Mouse (Mus musculus): ENCODE measurements around the gene Uba1. TPM values are rescaled to one million over a fixed set of nuclear protein-coding genes. Genes with fewer than 3 reads are reported as not detected.
"Not testable (repeated sequence)": the region's sequence is repeated elsewhere in the genome, so short reads cannot be mapped to it uniquely, and the experiment has no call there.

Gene Uba1
- polyA plus RNA-seq, 1 experiment from 2014 or later, result 165 TPM

DNA sequence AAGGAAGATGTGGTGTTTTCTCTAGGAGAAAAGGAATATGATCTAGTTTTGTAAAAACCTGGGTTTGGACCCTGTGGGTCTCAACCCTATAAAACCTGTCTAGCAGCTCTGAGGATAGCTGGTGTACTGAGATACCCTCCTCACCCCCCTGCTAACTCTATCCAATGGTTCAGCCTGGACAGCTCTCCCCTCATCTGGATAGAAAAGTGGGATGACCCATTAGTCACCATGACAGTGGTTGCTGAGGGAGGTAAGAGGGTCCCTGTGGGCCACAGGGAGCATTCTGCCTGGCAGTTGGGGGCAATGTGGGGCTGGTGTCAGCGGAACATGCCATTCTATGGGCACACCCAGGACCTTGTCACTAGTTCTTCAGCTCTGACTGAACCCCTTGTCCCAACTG is 34.5 kb downstream of the Uba1 start:
- Histone ChIP-seq H3K4me3 (ENCODE audit: low read depth, low read length) (no peak overlapping the region), H3K9me3 (ENCODE audit: control insufficient read depth, low read length) (no peaks in the 10 kb centered on the region), H3K9ac (ENCODE audit: low read depth, low read length) (no peak overlapping the region), H3K27ac (replicated peaks; ENCODE audit: low read depth, low read length) (no peak overlapping the region), H3K4me1 (ENCODE audit: control insufficient read depth, insufficient read depth, low read length) (no peaks in the 10 kb centered on the region), H3K4me2 (ENCODE audit: low read depth, low read length) (no peak overlapping the region), H3K36me3 (ENCODE audit: control insufficient read depth, insufficient read depth, low read length) (peaks cover 46% of the 10 kb centered on the region), H3K27me3 (replicated peaks; ENCODE audit: control insufficient read depth, insufficient read depth, low read length) (no peaks in the 10 kb centered on the region)
- no peak for ATAC-seq (ENCODE audit: low read depth)
- WGBS, result 80% methylated on average over 1 of the region's 1 CpGs
- DNase-seq (ENCODE audit: low spot score), result no peak

GRCm38 (mm10) chrX:20695842-20696241 is 37.7 kb downstream of the Uba1 start:
- Histone ChIP-seq H3K4me2 (ENCODE audit: low read depth, low read length) (no peak overlapping the region), H3K9me3 (ENCODE audit: control insufficient read depth, low read length) (no peaks in the 10 kb centered on the region), H3K4me1 (ENCODE audit: control insufficient read depth, insufficient read depth, low read length) (no peaks in the 10 kb centered on the region), H3K27me3 (replicated peaks; ENCODE audit: control insufficient read depth, insufficient read depth, low read length) (no peaks in the 10 kb centered on the region), H3K4me3 (ENCODE audit: low read depth, low read length) (no peak overlapping the region), H3K27ac (replicated peaks; ENCODE audit: low read depth, low read length) (no peak overlapping the region), H3K36me3 (ENCODE audit: control insufficient read depth, insufficient read depth, low read length) (peaks cover 53% of the 10 kb centered on the region), H3K9ac (ENCODE audit: low read depth, low read length) (no peak overlapping the region)
- WGBS, result 82% methylated on average over 4 of the region's 4 CpGs
- no peak for ATAC-seq (ENCODE audit: low read depth)
- DNase-seq (ENCODE audit: low spot score), result no peak

DNA sequence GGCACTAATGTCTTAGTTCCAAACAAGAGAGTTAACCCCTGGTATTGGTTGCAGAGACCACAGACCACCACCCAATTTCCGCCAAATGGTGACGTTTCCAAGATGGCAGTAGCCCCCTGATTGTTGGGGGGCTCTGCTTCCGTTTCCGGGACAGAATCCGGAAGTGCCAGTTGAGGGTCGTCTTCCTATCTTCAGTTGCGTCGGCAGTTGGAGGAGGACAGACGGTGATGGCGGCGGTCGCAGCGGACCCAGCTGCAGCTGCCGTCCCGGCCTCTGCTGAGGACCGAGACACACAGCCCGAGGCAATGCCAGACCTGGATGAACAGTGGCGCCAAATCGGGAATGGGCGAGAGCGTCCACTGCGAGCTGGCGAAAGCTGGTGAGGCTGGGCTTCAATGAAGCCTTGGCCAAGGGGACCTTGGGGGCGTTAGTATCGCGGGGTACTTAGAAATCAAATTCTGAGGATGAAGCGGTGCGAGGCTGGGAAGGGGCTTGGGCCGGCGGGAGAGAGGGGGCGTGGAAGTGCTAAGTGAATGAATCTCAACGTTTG is 45.7 kb downstream of the Uba1 start, which contains the start of gene Usp11:
Gene Usp11 (plus strand): TSS at position 166 of the 550 bp plus-strand sequence.
- Histone ChIP-seq H3K9me3 (ENCODE audit: control insufficient read depth, low read length) (no peaks in the 10 kb centered on the region), H3K9ac (ENCODE audit: low read depth, low read length) (peak within 1 kb of the TSS; percentile 77), H3K27ac (replicated peaks; ENCODE audit: low read depth, low read length) (peak within 1 kb of the TSS; percentile 95), H3K36me3 (ENCODE audit: control insufficient read depth, insufficient read depth, low read length) (peaks cover 4% of the 10 kb centered on the region; the same call in 1 of the 2 replicates), H3K27me3 (replicated peaks; ENCODE audit: control insufficient read depth, insufficient read depth, low read length) (no peaks in the 10 kb centered on the region), H3K4me2 (ENCODE audit: low read depth, low read length) (peak within 1 kb of the TSS; percentile 50), H3K4me3 (ENCODE audit: low read depth, low read length) (peak within 1 kb of the TSS; percentile 57), H3K4me1 (ENCODE audit: control insufficient read depth, insufficient read depth, low read length) (no peaks in the 10 kb centered on the region)
- peak; percentile 79 for DNase-seq (ENCODE audit: low spot score)
- WGBS, result 19% methylated on average over 32 of the region's 32 CpGs
- ATAC-seq (ENCODE audit: low read depth), result peak; percentile 59

DNA sequence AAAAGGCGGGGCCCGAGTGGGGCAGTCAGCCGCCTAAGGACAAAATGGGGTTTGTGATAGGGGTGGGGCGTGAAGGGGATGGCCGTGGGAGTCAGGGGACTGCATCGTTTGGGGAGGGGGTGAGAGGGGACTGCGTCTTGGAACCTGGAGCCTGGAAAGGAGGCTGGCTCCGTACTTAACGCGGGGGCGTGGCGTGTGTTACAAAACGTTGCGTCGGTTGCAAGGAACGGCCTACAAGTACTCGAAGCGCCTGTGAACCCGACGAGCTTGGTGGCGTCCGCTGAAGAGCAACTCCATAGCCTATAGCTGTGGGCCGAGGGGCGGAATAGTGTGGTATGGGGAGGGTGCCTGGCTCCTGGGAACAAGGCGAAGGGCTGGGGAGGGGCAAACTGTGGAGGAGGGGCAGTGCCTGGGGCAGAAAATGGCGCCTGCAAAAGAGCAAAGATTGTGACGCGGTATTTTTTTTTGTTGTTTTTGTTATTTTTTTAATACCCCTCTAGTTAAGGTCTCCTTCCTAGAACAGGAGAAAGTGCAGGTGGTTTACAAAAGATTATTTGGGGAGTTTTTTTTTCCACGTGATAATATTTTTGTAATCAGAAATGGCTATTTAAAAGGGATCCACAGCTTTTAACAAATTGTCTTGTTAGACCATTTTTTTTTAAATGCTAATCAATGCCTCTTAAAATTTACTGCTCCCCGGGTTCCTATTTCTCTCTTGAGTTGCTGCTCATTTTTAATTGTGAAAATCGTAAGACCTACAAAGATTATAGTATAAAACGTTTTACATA is 46.4 kb downstream of the Uba1 start:
- Histone ChIP-seq H3K9me3 (ENCODE audit: control insufficient read depth, low read length) (no peaks in the 10 kb centered on the region), H3K9ac (ENCODE audit: low read depth, low read length) (peak overlapping the region; percentile 77), H3K27ac (replicated peaks; ENCODE audit: low read depth, low read length) (peak overlapping the region; percentile 95), H3K27me3 (replicated peaks; ENCODE audit: control insufficient read depth, insufficient read depth, low read length) (no peaks in the 10 kb centered on the region), H3K4me3 (ENCODE audit: low read depth, low read length) (peak overlapping the region; percentile 57), H3K36me3 (ENCODE audit: control insufficient read depth, insufficient read depth, low read length) (no peaks in the 10 kb centered on the region), H3K4me1 (ENCODE audit: control insufficient read depth, insufficient read depth, low read length) (no peaks in the 10 kb centered on the region), H3K4me2 (ENCODE audit: low read depth, low read length) (peak overlapping the region; percentile 50)
- peak; percentile 96 for DNase-seq (ENCODE audit: low spot score)
- ATAC-seq (ENCODE audit: low read depth), result peak; percentile 97
- 21% methylated on average over 32 of the region's 32 CpGs for WGBS

GRCm38 (mm10) chrX:20705083-20705402 is 46.9 kb downstream of the Uba1 start:
- no peak for DNase-seq (ENCODE audit: low spot score)
- H3K9ac ChIP-seq (ENCODE audit: low read depth, low read length), result peak overlapping the region; percentile 77

DNA sequence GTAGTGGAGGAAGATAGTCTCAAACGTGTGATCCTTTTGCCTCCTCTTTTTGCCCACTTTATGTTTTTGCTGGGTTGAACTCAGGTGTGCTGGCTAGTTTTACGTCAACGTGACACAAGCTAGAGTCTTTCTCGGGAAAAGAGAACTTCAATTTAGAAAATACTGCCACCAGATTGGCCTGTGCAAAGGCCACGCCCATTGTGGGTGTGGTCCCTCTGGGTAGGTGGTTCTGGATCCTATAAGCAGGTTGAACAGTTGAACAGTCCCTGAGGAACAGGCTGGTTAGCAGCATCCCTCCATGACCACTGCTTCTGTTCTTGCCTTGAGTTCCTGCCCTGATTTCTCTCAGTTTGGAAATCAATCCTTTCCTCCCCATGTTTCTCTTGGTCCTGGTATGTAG is 70.6 kb downstream of the Uba1 start:
- Histone ChIP-seq H3K27me3 (replicated peaks; ENCODE audit: control insufficient read depth, insufficient read depth, low read length) (no peaks in the 10 kb centered on the region), H3K4me1 (ENCODE audit: control insufficient read depth, insufficient read depth, low read length) (no peaks in the 10 kb centered on the region), H3K27ac (replicated peaks; ENCODE audit: low read depth, low read length) (no peak overlapping the region), H3K9me3 (ENCODE audit: control insufficient read depth, low read length) (no peaks in the 10 kb centered on the region), H3K4me2 (ENCODE audit: low read depth, low read length) (no peak overlapping the region), H3K9ac (ENCODE audit: low read depth, low read length) (no peak overlapping the region), H3K36me3 (ENCODE audit: control insufficient read depth, insufficient read depth, low read length) (no peaks in the 10 kb centered on the region), H3K4me3 (ENCODE audit: low read depth, low read length) (no peak overlapping the region)
- no peak for ATAC-seq (ENCODE audit: low read depth)
- WGBS, result 76% methylated on average over 5 of the region's 5 CpGs
- DNase-seq (ENCODE audit: low spot score), result no peak

More at GRCm38 (mm10) chrX:20705083-20705402, 46.9 kb downstream of the Uba1 start:
- no peaks in the 10 kb centered on the region for H3K27me3 ChIP-seq (replicated peaks; ENCODE audit: control insufficient read depth, insufficient read depth, low read length)
- peak overlapping the region; percentile 57 for H3K4me3 ChIP-seq (ENCODE audit: low read depth, low read length)
- H3K36me3 ChIP-seq (ENCODE audit: control insufficient read depth, insufficient read depth, low read length), result no peaks in the 10 kb centered on the region
- peak overlapping the region; percentile 95; the same call in 1 of the 2 replicates for H3K27ac ChIP-seq (replicated peaks; ENCODE audit: low read depth, low read length)
- WGBS, result 23% methylated on average over 3 of the region's 3 CpGs
- H3K4me2 ChIP-seq (ENCODE audit: low read depth, low read length), result peak overlapping the region; percentile 50
- no peaks in the 10 kb centered on the region for H3K4me1 ChIP-seq (ENCODE audit: control insufficient read depth, insufficient read depth, low read length)
- no peak for ATAC-seq (ENCODE audit: low read depth)
- H3K9me3 ChIP-seq (ENCODE audit: control insufficient read depth, low read length), result no peaks in the 10 kb centered on the region

GRCm38 (mm10) chrX:20730048-20730447 is 71.9 kb downstream of the Uba1 start:
- H3K4me3 ChIP-seq (ENCODE audit: low read depth, low read length); H3K4me2 ChIP-seq (ENCODE audit: low read depth, low read length); H3K36me3 ChIP-seq (ENCODE audit: control insufficient read depth, insufficient read depth, low read length); ATAC-seq (ENCODE audit: low read depth); H3K9ac ChIP-seq (ENCODE audit: low read depth, low read length); H3K27me3 ChIP-seq (replicated peaks; ENCODE audit: control insufficient read depth, insufficient read depth, low read length); H3K9me3 ChIP-seq (ENCODE audit: control insufficient read depth, low read length); H3K4me1 ChIP-seq (ENCODE audit: control insufficient read depth, insufficient read depth, low read length); H3K27ac ChIP-seq (replicated peaks; ENCODE audit: low read depth, low read length); DNase-seq (ENCODE audit: low spot score): not testable (repeated sequence)
- 40% methylated on average over 10 of the region's 10 CpGs for WGBS

Data from embryonic facial prominence, embryonic 14.5 days (tissue).